Mouse (Mus musculus) embryonic facial prominence, embryonic 10.5 days (tissue): ENCODE data around the gene Gm3591. TPM values are rescaled to one million over a fixed set of nuclear protein-coding genes. Genes with fewer than 3 reads are reported as not detected.
"Not testable (repeated sequence)": the region's sequence is repeated elsewhere in the genome, so short reads cannot be mapped to it uniquely, and the experiment has no call there.

Source experiments
- DNase-seq: peaks from one replicate; pipeline ENCODE4 v3.0.0-alpha.2; 2017; ENCODE audit warnings: low spot score
- H3K27ac ChIP-seq: fragments of 300-500 bp; sonication (generic); replicated peaks from 2 replicates; pipeline ENCODE4 v1.5.1; 2016; ENCODE audit warnings: mild to moderate bottlenecking
- H3K27me3 ChIP-seq: fragments of 300-500 bp; sonication (generic); replicated peaks from 2 replicates; pipeline ENCODE4 v1.6.1; 2016; ENCODE audit warnings: low read depth, mild to moderate bottlenecking; ENCODE audit not compliant: poor library complexity, severe bottlenecking
- H3K36me3 ChIP-seq: fragments of 300-500 bp; sonication (generic); replicated peaks from 2 replicates; pipeline ENCODE4 v1.6.1; 2016; ENCODE audit warnings: mild to moderate bottlenecking, moderate library complexity
- H3K4me1 ChIP-seq: fragments of 300-500 bp; sonication (generic); 2 replicates; pipeline ENCODE4 v1.6.1; 2016
- H3K4me3 ChIP-seq: fragments of 300-500 bp; sonication (generic); 2 replicates; pipeline ENCODE4 v1.5.1; 2016; ENCODE audit warnings: mild to moderate bottlenecking, moderate library complexity
- H3K9me3 ChIP-seq: fragments of 300-500 bp; sonication (generic); 2 replicates; pipeline ENCODE4 v1.6.1; 2016; ENCODE audit warnings: mild to moderate bottlenecking
- WGBS: fragments of 180-500 bp; shearing (Covaris S2); methylation state at CpG from one replicate; pipeline ENCODE4 v1.1.7; 2016; 5-methylcytosine and 5-hydroxymethylcytosine counted together
- polyA plus RNA-seq: library from polyadenylated mRNA; unstranded; fragments of >200 nt; fragmentation: Nextera tagmentation; extraction: Ambion mirVana; gene quantifications from 2 replicates; pipeline ENCODE4 v1.2.1, GENCODE M21; 2016

The Gm3591 gene
- polyA plus RNA-seq: 1.8 and 2.1 TPM in 2 replicates

DNA sequence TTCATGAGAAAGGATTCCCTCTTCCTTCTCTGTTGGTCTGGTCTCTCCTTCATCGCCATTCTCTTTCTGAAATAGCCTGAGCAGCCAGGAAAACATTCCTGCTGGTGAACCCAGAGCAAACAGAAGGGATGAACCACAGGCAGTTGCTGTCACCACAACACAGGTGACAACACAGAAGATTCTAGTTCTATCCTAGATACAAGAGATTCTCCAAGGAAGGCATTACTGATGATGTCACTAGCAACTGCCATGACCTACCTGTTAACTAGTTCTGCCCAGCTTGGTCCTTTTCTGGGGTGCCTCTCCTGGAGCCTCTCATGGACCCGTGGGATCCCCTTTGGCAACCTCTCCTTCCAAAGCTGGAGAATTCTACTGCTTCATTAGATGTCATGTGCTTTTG, at the start of gene Gm3591:
Gm3591 (minus strand) TSS at position 101 of the 400 bp plus-strand sequence.
- H3K36me3 ChIP-seq, H3K9me3 ChIP-seq, H3K4me3 ChIP-seq, H3K27me3 ChIP-seq, H3K27ac ChIP-seq, DNase-seq, H3K4me1 ChIP-seq: not testable (repeated sequence)
- WGBS: no CpG with 5 or more reads among the region's 2 CpGs

DNA sequence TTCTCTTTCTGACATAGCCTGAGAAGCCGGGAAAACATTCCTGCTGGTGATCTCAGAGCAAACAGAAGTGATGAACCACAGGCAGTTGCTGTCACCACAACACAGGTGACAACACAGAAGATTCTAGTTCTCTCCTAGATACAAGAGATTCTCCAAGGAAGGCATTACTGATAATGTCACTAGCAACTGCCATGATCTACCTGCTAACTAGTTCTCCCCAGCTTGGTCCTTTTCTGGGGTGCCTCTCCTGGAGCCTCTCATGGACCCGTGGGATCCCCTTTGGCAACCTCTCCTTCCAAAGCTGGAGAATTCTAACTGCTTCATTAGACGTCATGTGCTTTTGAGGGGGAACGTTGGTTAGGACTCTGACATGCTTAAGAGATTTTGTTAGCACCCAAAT, 32.2 kb upstream of the Gm3591 start, which contains the start of gene Gm3594:
Gm3594 (minus strand) TSS at position 101 of the 400 bp plus-strand sequence.
- no CpG with 5 or more reads among the region's 4 CpGs for WGBS
- H3K4me3 ChIP-seq: not testable (repeated sequence)

DNA sequence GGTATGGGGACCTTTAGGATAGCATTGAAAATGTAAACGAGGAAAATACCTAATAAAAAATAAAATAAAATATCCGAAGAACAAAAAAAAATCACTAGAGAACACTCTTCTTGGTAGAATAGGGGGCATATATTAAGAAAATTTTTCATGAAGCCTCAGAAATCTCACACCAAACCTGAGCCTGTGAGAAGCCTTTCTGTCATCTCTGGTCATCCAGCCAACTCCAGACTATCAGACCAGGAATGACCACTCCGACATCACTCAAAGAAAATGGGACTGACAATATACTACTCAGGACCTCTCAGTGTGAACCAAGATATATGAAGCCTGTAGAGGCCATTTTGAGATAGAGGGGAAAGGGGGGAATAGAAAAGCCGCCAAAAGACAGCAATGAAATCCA, 28.5 kb upstream of the Gm3591 start:
- H3K9me3 ChIP-seq, DNase-seq, H3K4me1 ChIP-seq, H3K27me3 ChIP-seq, H3K36me3 ChIP-seq, H3K4me3 ChIP-seq, H3K27ac ChIP-seq: not testable (repeated sequence)
- 90% methylated on average over 3 of the region's 4 CpGs for WGBS

More for the DNA sequence above, 32.2 kb upstream of the Gm3591 start, which contains the start of gene Gm3594:
- H3K27me3 ChIP-seq, H3K4me1 ChIP-seq, DNase-seq, H3K27ac ChIP-seq, H3K9me3 ChIP-seq, H3K36me3 ChIP-seq: not testable (repeated sequence)

DNA sequence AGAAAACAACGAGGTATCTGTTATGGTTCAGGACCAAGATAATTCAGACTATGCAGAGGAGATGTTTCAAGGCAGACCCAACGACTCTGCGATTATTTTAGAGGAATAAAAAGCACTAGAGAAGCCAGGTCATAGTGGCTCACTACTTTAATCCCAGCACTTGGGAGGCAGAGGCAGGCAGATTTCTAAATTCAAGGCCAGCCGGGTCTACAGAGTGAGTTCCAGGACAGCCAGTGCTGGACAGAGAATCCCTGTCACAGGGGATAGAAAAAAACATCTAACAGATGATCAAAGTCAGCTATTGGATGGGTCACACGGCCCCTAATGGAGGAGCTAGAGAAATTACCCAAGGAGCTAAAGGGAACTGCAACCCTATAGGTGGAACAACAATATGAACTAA, 27.9 kb upstream of the Gm3591 start:
- WGBS: 82% methylated on average over 2 of the region's 5 CpGs
- H3K4me1 ChIP-seq, H3K9me3 ChIP-seq, H3K27me3 ChIP-seq, H3K36me3 ChIP-seq, H3K4me3 ChIP-seq, DNase-seq, H3K27ac ChIP-seq: not testable (repeated sequence)

DNA sequence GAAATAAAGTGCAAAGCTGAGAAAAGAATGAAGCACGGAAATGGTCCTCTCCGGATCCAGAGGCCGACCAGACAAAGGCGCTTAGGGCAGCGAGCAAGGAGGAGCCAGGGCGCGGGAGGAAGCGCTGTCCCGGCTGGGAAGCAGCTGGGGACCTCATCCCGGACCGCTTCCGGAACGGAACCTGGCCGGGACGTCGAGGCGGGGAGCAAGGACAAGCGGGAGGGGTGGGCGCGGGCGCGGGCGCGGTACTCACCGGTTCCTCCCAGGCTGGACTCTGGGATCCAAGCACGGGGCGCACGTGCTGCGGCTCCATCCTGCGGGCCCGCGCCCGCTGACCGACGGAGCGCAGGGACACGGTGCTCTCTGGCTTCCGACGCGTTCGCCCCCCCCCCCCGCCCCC, 14.5 kb upstream of the Gm3591 start:
- H3K4me3 ChIP-seq: peak overlapping the region; percentile 44

DNA sequence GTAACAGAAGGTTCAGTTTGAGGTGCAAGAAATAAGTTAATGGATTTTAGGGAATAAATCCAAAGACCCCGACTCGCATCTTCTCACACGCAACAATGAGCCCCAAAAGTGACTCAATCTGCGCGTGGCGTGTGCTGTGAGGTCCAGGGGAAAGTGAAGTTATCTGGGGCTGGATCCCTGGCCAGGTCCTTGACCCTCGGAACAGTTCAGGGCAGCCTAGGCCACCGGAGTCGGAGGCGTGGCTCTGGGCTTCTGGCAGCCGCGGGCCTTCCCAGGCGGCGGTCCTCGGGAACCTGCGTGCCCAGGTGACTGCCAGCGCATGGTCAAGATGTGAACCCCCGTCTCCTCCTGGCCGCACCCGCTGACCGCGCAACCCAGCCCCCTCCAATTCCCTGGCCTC, 14.1 kb upstream of the Gm3591 start:
- H3K36me3 ChIP-seq, H3K9me3 ChIP-seq, H3K27ac ChIP-seq, H3K27me3 ChIP-seq, H3K4me1 ChIP-seq: not testable (repeated sequence)
- H3K4me3 ChIP-seq: peak overlapping the region; percentile 44
- peak; percentile 6 for DNase-seq
- 18% methylated on average over 22 of the region's 22 CpGs for WGBS

More for the DNA sequence above, 14.5 kb upstream of the Gm3591 start:
- WGBS: 3% methylated on average over 31 of the region's 42 CpGs
- H3K27ac ChIP-seq, H3K4me1 ChIP-seq, H3K27me3 ChIP-seq, DNase-seq, H3K9me3 ChIP-seq, H3K36me3 ChIP-seq: not testable (repeated sequence)

DNA sequence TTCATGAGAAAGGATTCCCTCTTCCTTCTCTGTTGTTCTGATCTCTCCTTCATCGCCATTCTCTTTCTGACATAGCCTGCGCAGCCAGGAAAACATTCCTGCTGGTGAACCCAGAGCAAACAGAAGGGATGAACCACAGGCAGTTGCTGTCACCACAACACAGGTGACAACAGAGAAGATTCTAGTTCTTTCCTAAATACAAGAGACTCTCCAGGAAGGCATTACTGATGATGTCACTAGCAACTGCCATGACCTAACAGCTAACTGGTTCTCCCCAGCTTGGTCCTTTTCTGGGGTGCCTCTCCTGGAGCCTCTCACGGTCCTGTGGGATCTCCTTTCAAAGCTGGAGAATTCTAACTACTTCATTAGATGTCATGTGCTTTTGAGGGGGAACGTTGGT, 22.1 kb downstream of the Gm3591 start, which contains the start of gene Gm16440:
Gm16440 (minus strand) TSS at position 101 of the 400 bp plus-strand sequence.
- H3K9me3 ChIP-seq, DNase-seq, H3K4me1 ChIP-seq, H3K27ac ChIP-seq, H3K4me3 ChIP-seq, H3K27me3 ChIP-seq, H3K36me3 ChIP-seq: not testable (repeated sequence)
- 87% methylated on average over 2 of the region's 4 CpGs for WGBS

Other genes with a start within 250 kb of the Gm3591 start
- not detected in 2 replicates for gene Gm21560, start 193.2 kb downstream of the Gm3591 start, polyA plus RNA-seq
- gene Gm3411, start 125.2 kb downstream of the Gm3591 start, polyA plus RNA-seq: 1.9 and 2.2 TPM in 2 replicates
- not detected in 2 replicates for gene Gm21103, start 107.6 kb downstream of the Gm3591 start, polyA plus RNA-seq
- gene Gm3618, start 68.8 kb downstream of the Gm3591 start, polyA plus RNA-seq: not detected in 2 replicates
- not detected in 2 replicates for gene Gm16440, start 22.2 kb downstream of the Gm3591 start, polyA plus RNA-seq
- gene Gm3594, start 32.1 kb upstream of the Gm3591 start, polyA plus RNA-seq: not detected in 2 replicates
- gene Gm8356, start 124.8 kb upstream of the Gm3591 start, polyA plus RNA-seq: not detected in 2 replicates
- 0.39 TPM in 1 of 2 replicates, not detected in the other for gene Gm3629, start 178.1 kb upstream of the Gm3591 start, polyA plus RNA-seq
- not detected in 2 replicates for gene Gm3460, start 209.9 kb upstream of the Gm3591 start, polyA plus RNA-seq